Mouse (Mus musculus) lung, postnatal 0 days (tissue): ENCODE results near the gene Swsap1.

Experiments
- CTCF ChIP-seq: IDR thresholded peaks from 2 replicates; pipeline ENCODE4 v1.5.1; 2016; ENCODE audit warnings: antibody characterized with exemption, mild to moderate bottlenecking
- EP300 ChIP-seq: IDR thresholded peaks from 2 replicates; pipeline ENCODE4 v1.6.1; 2016; ENCODE audit warnings: antibody characterized with exemption, mild to moderate bottlenecking, control low read depth

DNA sequence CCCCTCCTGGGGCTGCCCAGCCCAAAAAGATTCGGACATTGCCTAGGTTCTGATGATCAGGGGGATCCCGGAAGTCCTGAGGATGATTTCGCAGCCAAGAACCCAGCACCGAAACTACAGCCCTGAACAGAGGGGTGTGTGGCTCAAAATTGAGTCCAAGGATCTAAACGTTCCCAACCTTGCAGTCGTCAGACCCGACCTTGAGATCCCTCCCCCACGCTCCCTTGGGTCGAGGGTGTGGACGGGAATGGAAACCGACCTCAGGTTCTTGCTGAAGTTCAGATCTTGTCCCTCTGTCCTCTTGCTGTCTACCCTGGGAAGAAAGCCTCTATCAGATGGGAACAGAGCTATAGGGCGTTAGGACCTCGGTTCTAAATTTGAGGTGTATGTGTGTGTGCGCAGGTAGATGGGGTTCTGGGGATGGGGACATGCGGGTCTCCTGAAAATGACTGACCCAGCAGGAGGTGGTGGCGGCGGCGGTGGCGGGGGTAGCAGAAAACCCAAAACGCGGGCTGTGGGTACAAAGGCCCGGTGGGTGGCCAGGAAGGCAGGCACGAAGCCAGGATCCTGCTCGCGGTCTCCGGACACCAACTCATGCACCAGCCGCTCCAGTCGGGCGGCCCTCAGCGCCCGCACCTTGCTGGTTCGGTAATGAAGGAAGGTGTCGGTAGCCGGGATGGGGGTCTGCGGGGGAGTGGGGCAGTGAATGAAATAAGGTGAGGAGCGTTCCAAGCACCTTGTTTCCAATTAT, 32.2 kb downstream of the Swsap1 start:
- TF ChIP-seq CTCF (no peak), EP300 (no peak)
